Mouse (Mus musculus): Measurements from ENCODE around the gene Ebp. TPM values are rescaled to one million over a fixed set of nuclear protein-coding genes. Genes with fewer than 3 reads are reported as not detected.
A peak's percentile ranks its signal among the peaks of the same experiment; 100 is the strongest.

Ebp gene
- polyA plus RNA-seq, 1 experiment from 2014 or later: 58.1 TPM

DNA sequence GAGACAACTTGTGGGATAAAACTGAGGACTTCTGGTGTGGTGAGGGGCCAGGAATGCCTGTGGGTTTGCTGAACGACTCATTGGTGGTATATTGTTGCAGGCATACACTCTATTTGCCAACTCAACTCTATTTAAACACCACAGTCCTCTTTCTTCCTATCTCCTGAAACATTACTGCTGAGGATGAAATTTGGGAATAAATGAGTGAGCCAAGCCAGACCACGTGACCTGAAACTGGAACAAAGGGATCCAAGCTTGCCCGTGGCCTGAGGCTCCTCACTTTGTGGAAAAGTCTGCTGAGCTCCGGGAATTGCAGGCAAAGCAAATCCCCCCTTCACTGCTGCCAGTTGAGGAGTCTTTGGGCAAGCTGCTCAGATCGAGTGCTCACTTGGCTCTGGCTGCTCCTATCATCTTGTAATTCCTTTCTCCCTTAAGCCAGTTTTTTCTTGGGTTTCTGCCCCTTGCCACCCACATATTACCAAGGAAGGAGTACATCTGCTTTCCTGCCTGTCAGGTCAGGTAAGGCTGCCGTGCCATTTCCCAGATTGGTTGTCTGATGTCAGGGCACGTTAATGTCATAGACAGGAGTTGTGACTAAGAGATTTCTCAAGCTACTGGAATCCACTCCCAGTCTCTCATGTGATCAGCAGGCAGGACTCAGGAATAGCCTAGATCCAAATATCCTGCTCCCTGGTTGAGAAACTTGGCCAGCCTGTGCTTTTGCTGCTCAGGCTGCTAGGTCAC, 29.5 kb upstream of the Ebp start:
- no peak overlapping the region for H3K9ac ChIP-seq (replicated peaks; ENCODE audit: low read depth)
- DNase-seq (ENCODE audit: low spot score) (peak; percentile 51), ATAC-seq (peak; percentile 49)
- no peaks in the 10 kb centered on the region for H3K4me1 ChIP-seq (ENCODE audit: insufficient read depth, low read depth, low read length)
- TF ChIP-seq CTCF (IDR thresholded peaks at IDR 0.05): no peak
- TF ChIP-seq EP300 (IDR thresholded peaks at IDR 0.05): no peak
- H3K4me3 ChIP-seq (ENCODE audit: low read depth, low read length): no peak overlapping the region
- H3K4me2 ChIP-seq (replicated peaks; ENCODE audit: low read depth, low read length): no peak overlapping the region
- H3K36me3 ChIP-seq (ENCODE audit: insufficient read depth, low read length): no peaks in the 10 kb centered on the region
- 37% methylated on average over 7 of the region's 7 CpGs for WGBS
- no peak overlapping the region for H3K27ac ChIP-seq (ENCODE audit: low read length)
- no peaks in the 10 kb centered on the region for H3K9me3 ChIP-seq (ENCODE audit: low read length)
- no peaks in the 10 kb centered on the region for H3K27me3 ChIP-seq (replicated peaks; ENCODE audit: insufficient read depth, low read length)

- no peaks in the 10 kb centered on the region for H3K4me1 ChIP-seq (ENCODE audit: insufficient read depth, low read depth, low read length)
- H3K4me3 ChIP-seq (ENCODE audit: low read depth, low read length): no peak overlapping the region
- ATAC-seq: no peak
- H3K4me2 ChIP-seq (replicated peaks; ENCODE audit: low read depth, low read length): no peak overlapping the region
- no peak for DNase-seq (ENCODE audit: low spot score)
- H3K9me3 ChIP-seq (ENCODE audit: low read length): no peaks in the 10 kb centered on the region
- H3K9ac ChIP-seq (replicated peaks; ENCODE audit: low read depth): no peak overlapping the region
- no peaks in the 10 kb centered on the region for H3K36me3 ChIP-seq (ENCODE audit: insufficient read depth, low read length)
- no peak overlapping the region for H3K27ac ChIP-seq (ENCODE audit: low read length)
- no peaks in the 10 kb centered on the region for H3K27me3 ChIP-seq (replicated peaks; ENCODE audit: insufficient read depth, low read length)
- TF ChIP-seq CTCF (IDR thresholded peaks at IDR 0.05): no peak
- no peak for TF ChIP-seq EP300 (IDR thresholded peaks at IDR 0.05)
- 37% methylated on average over 3 of the region's 3 CpGs for WGBS
Measured at GRCm38 (mm10) chrX:8222296-8222677, 29.0 kb upstream of the Ebp start.

- no peak for ATAC-seq
- no peak overlapping the region for H3K4me2 ChIP-seq (replicated peaks; ENCODE audit: low read depth, low read length)
- WGBS: 34% methylated on average over 8 of the region's 8 CpGs
Measured at GRCm38 (mm10) chrX:8219651-8220050, 26.3 kb upstream of the Ebp start.

DNA sequence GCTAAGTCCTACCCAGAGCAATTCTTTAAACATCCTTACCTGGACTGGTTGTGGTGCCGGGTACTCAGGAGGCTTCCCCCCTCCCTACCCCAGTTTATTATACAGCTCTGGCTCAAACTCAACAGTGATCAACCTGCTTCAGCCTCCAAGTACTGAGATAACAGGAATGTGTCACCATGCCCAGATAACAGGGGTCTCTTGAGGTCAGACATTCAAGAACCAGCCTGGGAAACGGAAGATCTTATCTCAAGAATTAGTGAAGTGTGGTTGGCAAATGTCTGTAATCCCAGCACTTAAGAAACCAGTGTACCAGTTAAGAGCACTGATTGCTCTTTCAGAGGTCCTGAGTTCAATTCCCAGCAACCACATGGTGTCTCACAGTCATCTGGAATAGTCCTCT, 24.8 kb upstream of the Ebp start:
- TF ChIP-seq CTCF (IDR thresholded peaks at IDR 0.05) (no peak), EP300 (IDR thresholded peaks at IDR 0.05) (no peak)
- H3K27ac ChIP-seq (ENCODE audit: low read length): no peak overlapping the region
- ATAC-seq (no peak), DNase-seq (ENCODE audit: low spot score) (no peak)
- no peaks in the 10 kb centered on the region for H3K36me3 ChIP-seq (ENCODE audit: insufficient read depth, low read length)
- H3K27me3 ChIP-seq (replicated peaks; ENCODE audit: insufficient read depth, low read length): no peaks in the 10 kb centered on the region
- no peaks in the 10 kb centered on the region for H3K4me1 ChIP-seq (ENCODE audit: insufficient read depth, low read depth, low read length)
- 40% methylated on average over 2 of the region's 2 CpGs for WGBS
- H3K9ac ChIP-seq (replicated peaks; ENCODE audit: low read depth): no peak overlapping the region
- H3K4me2 ChIP-seq (replicated peaks; ENCODE audit: low read depth, low read length): no peak overlapping the region
- H3K9me3 ChIP-seq (ENCODE audit: low read length): no peaks in the 10 kb centered on the region
- H3K4me3 ChIP-seq (ENCODE audit: low read depth, low read length): no peak overlapping the region

More at GRCm38 (mm10) chrX:8219651-8220050, 26.3 kb upstream of the Ebp start:
- Histone ChIP-seq H3K4me3 (ENCODE audit: low read depth, low read length) (no peak overlapping the region), H3K9ac (replicated peaks; ENCODE audit: low read depth) (no peak overlapping the region), H3K36me3 (ENCODE audit: insufficient read depth, low read length) (no peaks in the 10 kb centered on the region), H3K27ac (ENCODE audit: low read length) (no peak overlapping the region), H3K27me3 (replicated peaks; ENCODE audit: insufficient read depth, low read length) (no peaks in the 10 kb centered on the region), H3K9me3 (ENCODE audit: low read length) (no peaks in the 10 kb centered on the region), H3K4me1 (ENCODE audit: insufficient read depth, low read depth, low read length) (no peaks in the 10 kb centered on the region)
- no peak for TF ChIP-seq EP300 (IDR thresholded peaks at IDR 0.05)
- TF ChIP-seq CTCF (IDR thresholded peaks at IDR 0.05): no peak
- no peak for DNase-seq (ENCODE audit: low spot score)

- Histone ChIP-seq H3K36me3 (ENCODE audit: insufficient read depth, low read length) (no peaks in the 10 kb centered on the region), H3K4me2 (replicated peaks; ENCODE audit: low read depth, low read length) (no peak overlapping the region), H3K27me3 (replicated peaks; ENCODE audit: insufficient read depth, low read length) (no peaks in the 10 kb centered on the region), H3K4me3 (ENCODE audit: low read depth, low read length) (no peak overlapping the region), H3K27ac (ENCODE audit: low read length) (no peak overlapping the region), H3K9ac (replicated peaks; ENCODE audit: low read depth) (no peak overlapping the region), H3K9me3 (ENCODE audit: low read length) (no peaks in the 10 kb centered on the region), H3K4me1 (ENCODE audit: insufficient read depth, low read depth, low read length) (no peaks in the 10 kb centered on the region)
- ATAC-seq: no peak
- WGBS: 49% methylated on average over 6 of the region's 6 CpGs
- DNase-seq (ENCODE audit: low spot score): no peak
- TF ChIP-seq CTCF (IDR thresholded peaks at IDR 0.05): no peak
- TF ChIP-seq EP300 (IDR thresholded peaks at IDR 0.05): no peak
Measured at GRCm38 (mm10) chrX:8217383-8217782, 24.1 kb upstream of the Ebp start.

DNA sequence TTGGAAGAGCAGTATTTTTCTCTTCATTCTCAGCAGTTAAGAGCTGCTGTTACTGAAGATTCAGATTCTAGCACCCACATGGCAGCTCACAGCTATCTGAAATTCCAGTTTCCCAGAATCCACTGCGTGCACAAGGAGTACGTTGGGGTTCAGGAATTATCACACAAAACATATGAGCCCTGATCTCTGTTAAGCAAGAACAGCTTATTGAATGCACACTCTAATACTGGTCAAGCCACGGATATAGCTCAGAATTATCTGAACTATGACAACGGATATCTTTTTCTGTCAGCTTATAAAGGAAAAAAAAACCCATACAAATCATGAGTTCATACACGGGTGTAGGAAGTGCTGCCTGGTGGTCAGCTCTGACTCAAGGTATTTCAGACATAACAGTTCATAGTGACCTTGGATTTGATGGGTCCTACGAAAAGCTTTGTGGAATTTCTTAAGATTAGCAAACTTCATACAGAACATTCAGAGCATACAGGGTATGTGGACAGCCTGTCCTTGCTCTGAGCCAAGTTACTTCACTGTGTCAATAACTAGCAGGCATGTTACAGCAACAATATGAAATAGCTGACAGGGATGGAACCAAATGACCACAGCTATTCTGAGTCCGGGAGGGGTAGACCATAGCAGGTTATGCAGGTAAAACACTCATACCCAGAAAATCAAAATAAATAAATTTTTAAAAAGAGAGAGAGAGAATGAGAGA, 18.3 kb upstream of the Ebp start:
- Histone ChIP-seq H3K27ac (ENCODE audit: low read length) (no peak overlapping the region), H3K4me1 (ENCODE audit: insufficient read depth, low read depth, low read length) (no peaks in the 10 kb centered on the region), H3K27me3 (replicated peaks; ENCODE audit: insufficient read depth, low read length) (no peaks in the 10 kb centered on the region), H3K9ac (replicated peaks; ENCODE audit: low read depth) (no peak overlapping the region), H3K4me3 (ENCODE audit: low read depth, low read length) (no peak overlapping the region), H3K4me2 (replicated peaks; ENCODE audit: low read depth, low read length) (no peak overlapping the region), H3K36me3 (ENCODE audit: insufficient read depth, low read length) (no peaks in the 10 kb centered on the region), H3K9me3 (ENCODE audit: low read length) (no peaks in the 10 kb centered on the region)
- DNase-seq (ENCODE audit: low spot score): peak; percentile 35
- ATAC-seq: no peak; the same call in 1 of the 2 replicates
- 72% methylated on average over 7 of the region's 7 CpGs for WGBS
- TF ChIP-seq CTCF (IDR thresholded peaks at IDR 0.05) (no peak), EP300 (IDR thresholded peaks at IDR 0.05) (peak; percentile 61)

Data from lung, postnatal 0 days (tissue).